Mouse (Mus musculus): ENCODE measurements around the gene Zfyve27.

DNA sequence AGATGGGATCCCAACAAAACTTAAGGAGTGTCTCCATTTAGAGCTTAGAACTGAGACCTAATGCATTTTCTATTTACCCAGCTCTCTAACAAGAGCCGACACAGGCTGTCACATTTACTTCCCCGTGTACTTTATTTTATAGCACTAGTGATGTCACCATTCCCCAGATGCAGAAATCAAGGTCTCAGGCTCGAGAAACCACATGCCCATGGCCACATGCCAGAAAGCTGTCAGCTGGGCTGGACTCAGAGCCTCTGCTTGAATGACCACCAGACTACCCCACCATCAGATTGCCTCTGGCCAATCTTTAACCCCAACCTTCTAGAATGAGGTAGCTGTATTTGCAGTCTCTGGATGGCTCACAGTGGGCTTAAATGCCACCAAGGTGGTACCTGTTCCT, 79.7 kb downstream of the Zfyve27 start:
- TF ChIP-seq POLR2A (IDR thresholded peaks at IDR 0.05; ENCODE audit: borderline replicate concordance, low read depth, low read length): no peak
- TF ChIP-seq CTCF (IDR thresholded peaks at IDR 0.05; ENCODE audit: low read depth, low read length): no peak
